Mouse (Mus musculus) myocyte (in vitro differentiated cells): ENCODE results near the gene Tbx6.
A peak's percentile ranks its signal among the peaks of the same experiment; 100 is the strongest.

Experiments
- CEBPB ChIP-seq: IDR thresholded peaks from 2 replicates; pipeline ENCODE4 v1.6.1; 2011; ENCODE audit warnings: mild to moderate bottlenecking, moderate library complexity; ENCODE audit not compliant: poor library complexity, insufficient read depth, severe bottlenecking
- E2F4 ChIP-seq: IDR thresholded peaks from one replicate; pipeline ENCODE4 v1.6.1; 2011; ENCODE audit warnings: mild to moderate bottlenecking, control low read depth, moderate library complexity; ENCODE audit not compliant: insufficient read depth
- MAX ChIP-seq: IDR thresholded peaks from one replicate; pipeline ENCODE4 v1.6.1; 2011; ENCODE audit warnings: low read depth, mild to moderate bottlenecking, control low read depth
- POLR2A ChIP-seq: IDR thresholded peaks from one replicate; pipeline ENCODE4 v1.6.1; 2011; ENCODE audit warnings: low read depth, mild to moderate bottlenecking, control low read depth, moderate library complexity; ENCODE audit not compliant: insufficient read length
- POLR2AphosphoS2 ChIP-seq: IDR thresholded peaks from one replicate; pipeline ENCODE4 v1.6.1; 2011; ENCODE audit warnings: low read depth, control low read depth; ENCODE audit not compliant: insufficient read length
- SRF ChIP-seq: IDR thresholded peaks from one replicate; pipeline ENCODE4 v1.6.1; 2011; ENCODE audit warnings: low read depth; ENCODE audit not compliant: control insufficient read depth, insufficient read length
- USF1 ChIP-seq: IDR thresholded peaks from one replicate; pipeline ENCODE4 v1.6.1; 2011; ENCODE audit warnings: low read depth, mild to moderate bottlenecking, control low read depth, moderate library complexity

DNA sequence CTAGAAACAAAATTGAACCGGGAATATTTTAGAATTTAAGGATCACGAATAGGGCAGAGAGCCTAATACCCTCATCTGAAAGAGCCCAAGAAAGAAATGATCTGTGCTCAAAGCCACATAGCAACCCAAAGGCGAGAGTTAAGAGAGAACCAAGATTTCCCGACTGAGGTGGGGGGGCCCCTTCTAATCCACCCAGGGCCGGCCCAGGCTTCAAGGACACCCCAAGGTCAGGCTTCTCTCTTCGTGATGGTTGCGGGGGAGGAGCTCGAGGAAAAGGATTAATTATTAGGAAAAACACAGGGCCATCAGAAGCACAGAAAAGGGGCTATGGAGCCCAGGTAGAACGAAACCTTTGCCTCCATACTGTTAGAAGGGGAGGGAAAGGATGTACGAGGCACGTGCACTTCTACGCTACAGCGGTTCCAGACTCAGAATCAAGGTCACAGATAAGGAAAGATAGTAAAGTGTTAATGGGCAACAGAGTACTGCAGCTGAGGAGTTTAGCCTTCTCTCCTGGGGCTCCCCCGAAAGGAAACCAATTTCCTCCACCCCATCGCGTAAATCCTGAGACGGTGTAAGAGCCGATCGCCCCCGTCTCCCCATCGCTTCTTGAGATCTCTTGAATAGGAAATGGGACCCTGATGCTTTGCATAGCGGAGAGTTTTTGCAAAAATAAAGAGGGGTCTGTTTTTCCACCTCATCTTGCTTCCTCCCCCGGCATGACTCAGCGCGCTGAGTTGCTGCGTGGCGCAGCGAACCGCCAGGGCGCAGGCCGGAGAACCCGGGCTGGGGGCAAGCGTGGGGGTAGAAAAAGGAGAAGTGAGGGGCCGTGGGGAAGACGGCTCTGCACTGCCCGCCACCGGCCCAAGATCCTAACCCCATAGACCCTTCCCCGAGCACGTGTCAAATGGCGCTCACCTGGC lies 17.1 kb downstream of the Tbx6 start:
- TF ChIP-seq MAX (no peak), POLR2A (peak; percentile 20), SRF (no peak), USF1 (no peak), POLR2AphosphoS2 (peak; percentile 77), CEBPB (no peak), E2F4 (no peak)
